In genomic region chr6:125191332-125192015, GRCm38 (mm10) we compare ENCODE assay signal across 8 mouse cellular contexts. TPM values are rescaled to one million over a fixed set of nuclear protein-coding genes. Genes with fewer than 3 reads are reported as not detected.
DNase-seq lines count a peak whose midpoint lies in the region; ATAC-seq and TF ChIP-seq lines count a peak whose summit lies in the region.

Gene Ncapd2, minus strand, starts transcription at chr6:125191701.
Gene Mrpl51, plus strand, starts transcription at chr6:125191801.

- H3K27ac ChIP-seq in embryonic facial prominence, embryonic 14.5 days (replicated peaks; ENCODE audit: low read depth, low read length) = peak within 1 kb of the TSS; percentile 97
- peak within 1 kb of the TSS; percentile 97 for H3K27ac ChIP-seq in heart, adult 2 months
- peak within 1 kb of the TSS; percentile 100 for H3K27ac ChIP-seq in limb, embryonic 13.5 days
- H3K27ac ChIP-seq in midbrain, embryonic 16.5 days (ENCODE audit: low read length) = peak within 1 kb of the TSS; percentile 100

- H3K27me3 ChIP-seq in embryonic facial prominence, embryonic 14.5 days (replicated peaks; ENCODE audit: control insufficient read depth, insufficient read depth, low read length) = no peaks in the 10 kb centered on the region
- H3K27me3 ChIP-seq in heart, adult 2 months (ENCODE audit: control insufficient read depth, insufficient read depth, low read length) = no peaks in the 10 kb centered on the region
- no peaks in the 10 kb centered on the region for H3K27me3 ChIP-seq in limb, embryonic 13.5 days
- H3K27me3 ChIP-seq in midbrain, embryonic 16.5 days (ENCODE audit: control insufficient read depth, insufficient read depth, low read depth, low read length) = no peaks in the 10 kb centered on the region

- peaks cover 55% of the 10 kb centered on the region for H3K36me3 ChIP-seq in embryonic facial prominence, embryonic 14.5 days (ENCODE audit: control insufficient read depth, insufficient read depth, low read length)
- H3K36me3 ChIP-seq in heart, adult 2 months (ENCODE audit: control insufficient read depth, insufficient read depth, low read length) = peaks cover 9% of the 10 kb centered on the region
- H3K36me3 ChIP-seq in limb, embryonic 13.5 days = peaks cover 57% of the 10 kb centered on the region
- peaks cover 8% of the 10 kb centered on the region; the same call in 1 of the 2 replicates for H3K36me3 ChIP-seq in midbrain, embryonic 16.5 days (ENCODE audit: control insufficient read depth, insufficient read depth, low read length)

- peak within 1 kb of the TSS; percentile 51 for H3K4me3 ChIP-seq in embryonic facial prominence, embryonic 14.5 days (ENCODE audit: low read depth, low read length)
- peak within 1 kb of the TSS; percentile 67 for H3K4me3 ChIP-seq in heart, adult 2 months
- peak within 1 kb of the TSS; percentile 73 for H3K4me3 ChIP-seq in limb, embryonic 13.5 days
- peak within 1 kb of the TSS; percentile 77 for H3K4me3 ChIP-seq in midbrain, embryonic 16.5 days (ENCODE audit: low read depth, low read length)

- TF ChIP-seq EP300 in heart, adult 2 months (IDR thresholded peaks at IDR 0.05; ENCODE audit: insufficient read depth, low read depth, low read length) = no peak

- peak; percentile 96 for ATAC-seq in embryonic facial prominence, embryonic 14.5 days (ENCODE audit: low read depth)
- ATAC-seq in limb, embryonic 13.5 days (ENCODE audit: low FRiP score, low read depth) = peak; percentile 98
- peak; percentile 98 for ATAC-seq in midbrain, embryonic 16.5 days

- H3K79me2 ChIP-seq in heart, adult 2 months (replicated peaks; ENCODE audit: control insufficient read depth, insufficient read depth, low read length) = no peaks in the 10 kb centered on the region

- TF ChIP-seq CTCF in heart, adult 2 months (IDR thresholded peaks at IDR 0.05) = peak; percentile 49

- H3K4me2 ChIP-seq in embryonic facial prominence, embryonic 14.5 days (ENCODE audit: low read depth, low read length) = peak within 1 kb of the TSS; percentile 95
- peak within 1 kb of the TSS; percentile 91 for H3K4me2 ChIP-seq in limb, embryonic 13.5 days (replicated peaks)
- peak within 1 kb of the TSS; percentile 93 for H3K4me2 ChIP-seq in midbrain, embryonic 16.5 days (ENCODE audit: low read length)

- H3K9me3 ChIP-seq in embryonic facial prominence, embryonic 14.5 days (ENCODE audit: control insufficient read depth, low read length) = no peaks in the 10 kb centered on the region
- H3K9me3 ChIP-seq in limb, embryonic 13.5 days = no peaks in the 10 kb centered on the region
- H3K9me3 ChIP-seq in midbrain, embryonic 16.5 days (replicated peaks; ENCODE audit: control insufficient read depth, low read length, poor library complexity, severe bottlenecking) = no peaks in the 10 kb centered on the region

- peak within 1 kb of the TSS; percentile 75 for H3K9ac ChIP-seq in embryonic facial prominence, embryonic 14.5 days (ENCODE audit: low read depth, low read length)
- H3K9ac ChIP-seq in heart, adult 2 months (ENCODE audit: low read depth, low read length) = peak within 1 kb of the TSS; percentile 77
- H3K9ac ChIP-seq in limb, embryonic 13.5 days = peak within 1 kb of the TSS; percentile 85
- H3K9ac ChIP-seq in midbrain, embryonic 16.5 days (ENCODE audit: low read depth, low read length) = peak within 1 kb of the TSS; percentile 82

- no peak for TF ChIP-seq POLR2A in heart, adult 2 months (IDR thresholded peaks at IDR 0.05; ENCODE audit: insufficient read depth, low read depth, low read length)

- peaks cover 9% of the 10 kb centered on the region for H3K4me1 ChIP-seq in embryonic facial prominence, embryonic 14.5 days (ENCODE audit: control insufficient read depth, insufficient read depth, low read length)
- H3K4me1 ChIP-seq in heart, adult 2 months (ENCODE audit: control insufficient read depth, insufficient read depth, low read length) = peaks cover 3% of the 10 kb centered on the region
- peaks cover 21% of the 10 kb centered on the region for H3K4me1 ChIP-seq in limb, embryonic 13.5 days
- peaks cover 14% of the 10 kb centered on the region for H3K4me1 ChIP-seq in midbrain, embryonic 16.5 days (ENCODE audit: control insufficient read depth, insufficient read depth, low read length)

- WGBS in embryonic facial prominence, embryonic 14.5 days = under 1% methylated on average over 49 of the region's 54 CpGs
- WGBS in heart, adult 2 months = under 1% methylated on average over 54 of the region's 54 CpGs
- under 1% methylated on average over 54 of the region's 54 CpGs for WGBS in limb, embryonic 13.5 days
- WGBS in midbrain, embryonic 16.5 days = under 1% methylated on average over 54 of the region's 54 CpGs

- peak; percentile 98 for DNase-seq in 3T3-L1 (ENCODE audit: low read depth, low spot score)
- peak; percentile 93 to 95 for DNase-seq in adrenal gland, postnatal 4 days (ENCODE audit: low spot score in 2 of 2)
- DNase-seq in embryonic facial prominence, embryonic 14.5 days (ENCODE audit: low spot score) = peak; percentile 99
- DNase-seq in heart, adult 2 months = peak; percentile 97
- peak; percentile 97 to 98 for DNase-seq in kidney, adult 8-10 months
- peak; percentile 96 to 99 for DNase-seq in spleen, postnatal 10 days (ENCODE audit: low spot score in 2 of 2)

- intact Hi-C loops in heart, adult 2 months (cut with DNase I) = loop anchor here (2.0 kb wide), 2 partner anchors 21 to 23 kb away; partner anchors contain the start of gene Vamp1

RNA-seq across cellular contexts. Expression of gene Ncapd2, which starts in this region (rescaled TPM):
- total RNA-seq in adrenal gland, postnatal 4 days (2021) = 100 to 1,000 TPM in 1 of 2 experiments, 10 to 100 TPM in 1; 95.5 to 107 TPM
- 76.7 and 90.8 TPM in 2 replicates for polyA plus RNA-seq in embryonic facial prominence, embryonic 14.5 days (2014; fragmentation: Nextera tagmentation; extraction: Ambion mirVana)
- 10 to 100 TPM; 17.6 TPM for total RNA-seq in heart, adult 2 months (2021)
- 34.0 and 40.2 TPM in 2 replicates for polyA plus RNA-seq in heart, adult 2 months (2012; rRNA removed)
- 146 and 148 TPM in 2 replicates for polyA plus RNA-seq in limb, embryonic 13.5 days (2015; fragmentation: Nextera tagmentation; extraction: Ambion mirVana)
- polyA plus RNA-seq in midbrain, embryonic 16.5 days (2015; fragmentation: Nextera tagmentation; extraction: Ambion mirVana) = 39.4 and 41.2 TPM in 2 replicates

RNA-seq across cellular contexts. Expression of gene Mrpl51, which starts in this region (rescaled TPM):
- total RNA-seq in adrenal gland, postnatal 4 days (2021) = 100 to 1,000 TPM; 155 to 168 TPM
- polyA plus RNA-seq in embryonic facial prominence, embryonic 14.5 days (2014; fragmentation: Nextera tagmentation; extraction: Ambion mirVana) = 198 and 205 TPM in 2 replicates
- total RNA-seq in heart, adult 2 months (2021) = 100 to 1,000 TPM; 303 to 343 TPM
- polyA plus RNA-seq in heart, adult 2 months (2012; rRNA removed) = 166 and 170 TPM in 2 replicates
- polyA plus RNA-seq in limb, embryonic 13.5 days (2015; fragmentation: Nextera tagmentation; extraction: Ambion mirVana) = 212 and 213 TPM in 2 replicates
- 132 TPM in 2 replicates for polyA plus RNA-seq in midbrain, embryonic 16.5 days (2015; fragmentation: Nextera tagmentation; extraction: Ambion mirVana)

Comparison
In these comparisons a context has a peak if more than half of its experiments do, and no peak if none do; other contexts are left out.
1. Peak in every context shown above with its lines: DNase-seq, ATAC-seq, H3K4me3 ChIP-seq and H3K27ac ChIP-seq.
2. RNA of gene Ncapd2 (total RNA-seq): 95.5 to 107 TPM in adrenal gland, postnatal 4 days; 17.6 TPM in heart, adult 2 months; every median in the first group is over 4 times any median in the second.